Mouse (Mus musculus) forebrain, embryonic 16.5 days (tissue): ENCODE measurements around the gene Thnsl1. TPM values are rescaled to one million over a fixed set of nuclear protein-coding genes. Genes with fewer than 3 reads are reported as not detected.

Experiments
- ATAC-seq: fragments of 200-750 bp; cut with Nextera tagmentation; 2 replicates; pipeline ENCODE4 v1.8.0; 2017; ENCODE audit warnings: mild to moderate bottlenecking, moderate library complexity
- H3K27ac ChIP-seq: fragments of 300-500 bp; sonication (generic); 2 replicates; pipeline ENCODE4 v1.5.1; 2014; ENCODE audit warnings: low read length, control low read depth
- H3K27me3 ChIP-seq: fragments of 300-500 bp; sonication (generic); replicated peaks from 2 replicates; pipeline ENCODE4 v1.6.1; 2014; ENCODE audit warnings: low read length; ENCODE audit not compliant: control insufficient read depth, insufficient read depth
- H3K36me3 ChIP-seq: fragments of 300-500 bp; sonication (generic); 2 replicates; pipeline ENCODE4 v1.6.1; 2014; ENCODE audit not compliant: control insufficient read depth, insufficient read depth
- H3K4me1 ChIP-seq: fragments of 300-500 bp; sonication (generic); replicated peaks from 2 replicates; pipeline ENCODE4 v1.6.1; 2014; ENCODE audit warnings: low read length; ENCODE audit not compliant: control insufficient read depth, insufficient read depth
- H3K4me2 ChIP-seq: fragments of 300-500 bp; sonication (generic); 2 replicates; pipeline ENCODE4 v1.6.1; 2014; ENCODE audit warnings: mild to moderate bottlenecking, low read length, control low read depth
- H3K4me3 ChIP-seq: fragments of 300-500 bp; sonication (generic); replicated peaks from 2 replicates; pipeline ENCODE4 v1.5.1; 2014; ENCODE audit warnings: mild to moderate bottlenecking, low read length, control low read depth
- H3K9ac ChIP-seq: fragments of 300-500 bp; sonication (generic); replicated peaks from 2 replicates; pipeline ENCODE4 v1.6.1; 2014; ENCODE audit warnings: low read depth, low read length, control low read depth
- H3K9me3 ChIP-seq: fragments of 300-500 bp; sonication (generic); 2 replicates; pipeline ENCODE4 v1.6.1; 2016; ENCODE audit warnings: low read length; ENCODE audit not compliant: control insufficient read depth
- WGBS: fragments of 180-500 bp; shearing (Covaris S2); extraction: QIAGEN DNeasy Blood & Tissue Kit; methylation state at CpG from one replicate; pipeline ENCODE4 v1.1.7; 2014; 5-methylcytosine and 5-hydroxymethylcytosine counted together
- polyA plus RNA-seq: library from polyadenylated mRNA; unstranded; fragments of >200 nt; fragmentation: Nextera tagmentation; extraction: Ambion mirVana; gene quantifications from 2 replicates; pipeline ENCODE4 v1.2.1, GENCODE M21; 2015

The Thnsl1 gene
- polyA plus RNA-seq, 1 experiment from 2014 or later = 25.4 TPM

DNA sequence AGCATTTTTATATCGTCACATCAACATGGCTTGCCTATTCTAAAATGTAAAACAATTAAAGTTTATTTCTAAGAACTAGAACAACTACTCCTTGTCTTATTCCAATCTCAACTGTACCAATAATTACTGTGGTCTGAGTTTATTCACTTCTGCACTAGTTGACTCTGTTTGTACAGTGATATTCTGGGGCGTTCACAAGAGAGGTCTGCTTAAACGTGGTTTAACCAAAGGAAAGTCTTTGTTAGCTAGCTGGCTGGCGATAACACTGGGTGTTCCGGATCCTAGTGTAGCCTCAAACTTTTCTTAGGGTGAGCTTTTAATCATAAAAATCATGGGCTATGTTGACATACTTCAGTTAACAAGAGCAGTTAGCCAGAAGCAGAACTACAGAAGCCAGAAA is 10.3 kb upstream of the Thnsl1 start:
- WGBS = 91% methylated on average over 5 of the region's 5 CpGs
- H3K9ac ChIP-seq = no peak overlapping the region
- H3K4me1 ChIP-seq = no peaks in the 10 kb centered on the region
- H3K27me3 ChIP-seq = no peaks in the 10 kb centered on the region
- no peak overlapping the region for H3K4me3 ChIP-seq
- no peaks in the 10 kb centered on the region for H3K36me3 ChIP-seq
- no peaks in the 10 kb centered on the region for H3K9me3 ChIP-seq
- no peak overlapping the region for H3K4me2 ChIP-seq
- H3K27ac ChIP-seq = no peak overlapping the region
- no peak for ATAC-seq

DNA sequence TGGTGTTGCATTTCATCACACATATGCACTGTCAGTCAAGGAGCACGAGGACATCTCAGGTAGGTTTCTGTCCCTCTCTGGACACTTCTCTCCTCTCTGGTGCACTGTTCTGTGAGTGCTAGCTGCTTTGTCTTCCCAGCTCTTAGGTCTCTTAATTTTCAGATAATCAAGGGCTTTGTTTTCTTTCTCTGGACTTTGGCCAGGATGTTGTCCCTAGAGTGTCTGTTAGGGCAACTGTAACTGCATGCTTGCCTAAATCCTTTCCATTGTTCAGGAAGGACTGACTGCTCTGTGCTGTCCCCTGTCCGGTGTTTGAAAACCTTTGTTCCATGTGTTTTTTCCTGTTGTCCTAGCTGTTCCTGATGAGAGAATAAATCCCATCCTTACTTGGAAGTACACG is 6.5 kb upstream of the Thnsl1 start:
- H3K9ac ChIP-seq = no peak overlapping the region
- no peak overlapping the region for H3K4me2 ChIP-seq
- 63% methylated on average over 3 of the region's 3 CpGs for WGBS
- no peak overlapping the region for H3K4me3 ChIP-seq
- no peaks in the 10 kb centered on the region for H3K9me3 ChIP-seq
- no peak overlapping the region for H3K27ac ChIP-seq
- no peaks in the 10 kb centered on the region for H3K4me1 ChIP-seq
- H3K36me3 ChIP-seq = no peaks in the 10 kb centered on the region
- no peaks in the 10 kb centered on the region for H3K27me3 ChIP-seq
- ATAC-seq = no peak

- H3K27ac ChIP-seq = no peak overlapping the region
- no peak overlapping the region for H3K9ac ChIP-seq
- H3K27me3 ChIP-seq = no peaks in the 10 kb centered on the region
- H3K9me3 ChIP-seq = no peaks in the 10 kb centered on the region
- WGBS = 68% methylated on average over 2 of the region's 2 CpGs
- no peak overlapping the region for H3K4me2 ChIP-seq
- peaks cover 10% of the 10 kb centered on the region for H3K4me1 ChIP-seq
- ATAC-seq = no peak
- H3K4me3 ChIP-seq = no peak overlapping the region
- no peaks in the 10 kb centered on the region for H3K36me3 ChIP-seq
These were observed 2.8 kb upstream of the Thnsl1 start for GRCm38 (mm10) chr2:21202754-21203153.

- Histone ChIP-seq H3K27ac (peak overlapping the region; percentile 88), H3K36me3 (no peaks in the 10 kb centered on the region), H3K9me3 (no peaks in the 10 kb centered on the region), H3K4me2 (peak overlapping the region; percentile 70), H3K9ac (peak overlapping the region; percentile 68), H3K4me1 (peaks cover 10% of the 10 kb centered on the region), H3K27me3 (no peaks in the 10 kb centered on the region), H3K4me3 (peak overlapping the region; percentile 68)
- peak; percentile 91 for ATAC-seq
- WGBS = 0% methylated on average over 19 of the region's 19 CpGs
These were observed 271 bp downstream of the Thnsl1 start for GRCm38 (mm10) chr2:21205831-21206159.

GRCm38 (mm10) chr2:21206278-21206677 is 754 bp downstream of the Thnsl1 start:
- 39% methylated on average over 6 of the region's 6 CpGs for WGBS
- no peak for ATAC-seq

DNA sequence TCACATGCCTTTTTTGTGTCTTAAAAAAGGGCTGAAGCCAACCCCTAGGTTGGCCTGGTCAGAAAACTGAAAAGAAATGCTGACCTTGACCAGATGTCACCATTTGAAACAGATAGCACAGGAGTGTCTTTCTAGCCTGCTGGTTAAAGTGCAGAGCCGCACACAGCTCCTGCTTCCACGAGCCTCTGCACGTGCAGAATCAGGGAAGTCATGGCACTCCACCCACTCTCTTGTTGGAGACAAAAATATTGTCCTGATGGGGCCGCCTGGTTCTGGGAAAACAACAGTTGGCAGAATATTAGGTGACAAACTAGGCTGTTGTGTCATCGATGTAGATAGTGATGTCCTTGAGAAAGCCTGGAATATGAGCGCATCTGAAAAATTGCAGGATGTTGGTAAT is 5.8 kb downstream of the Thnsl1 start:
- H3K4me1 ChIP-seq = peaks cover 5% of the 10 kb centered on the region
- H3K36me3 ChIP-seq = peaks cover 7% of the 10 kb centered on the region; the same call in 1 of the 2 replicates
- H3K4me3 ChIP-seq = no peak overlapping the region
- no peaks in the 10 kb centered on the region for H3K9me3 ChIP-seq
- no peak for ATAC-seq
- WGBS = 78% methylated on average over 6 of the region's 6 CpGs
- H3K9ac ChIP-seq = no peak overlapping the region
- H3K4me2 ChIP-seq = no peak overlapping the region
- no peak overlapping the region for H3K27ac ChIP-seq
- H3K27me3 ChIP-seq = no peaks in the 10 kb centered on the region

More at GRCm38 (mm10) chr2:21206278-21206677, 754 bp downstream of the Thnsl1 start:
- peaks cover 10% of the 10 kb centered on the region for H3K4me1 ChIP-seq
- H3K9me3 ChIP-seq = no peaks in the 10 kb centered on the region
- no peaks in the 10 kb centered on the region for H3K36me3 ChIP-seq
- H3K4me2 ChIP-seq = peak overlapping the region; percentile 70
- H3K4me3 ChIP-seq = peak overlapping the region; percentile 68
- H3K27me3 ChIP-seq = no peaks in the 10 kb centered on the region
- peak overlapping the region; percentile 88 for H3K27ac ChIP-seq
- peak overlapping the region; percentile 68 for H3K9ac ChIP-seq

- Histone ChIP-seq H3K4me1 (no peaks in the 10 kb centered on the region), H3K9me3 (no peaks in the 10 kb centered on the region), H3K4me3 (no peak overlapping the region), H3K36me3 (peaks cover 10% of the 10 kb centered on the region; the same call in 1 of the 2 replicates), H3K4me2 (no peak overlapping the region), H3K27me3 (no peaks in the 10 kb centered on the region), H3K9ac (no peak overlapping the region), H3K27ac (no peak overlapping the region)
- ATAC-seq = no peak
These were observed 8.8 kb downstream of the Thnsl1 start for GRCm38 (mm10) chr2:21214322-21214721.

GRCm38 (mm10) chr2:21215284-21215683 is 9.8 kb downstream of the Thnsl1 start:
- Histone ChIP-seq H3K4me1 (no peaks in the 10 kb centered on the region), H3K27me3 (no peaks in the 10 kb centered on the region), H3K9me3 (no peaks in the 10 kb centered on the region), H3K4me2 (no peak overlapping the region), H3K36me3 (peaks cover 10% of the 10 kb centered on the region; the same call in 1 of the 2 replicates), H3K27ac (no peak overlapping the region), H3K9ac (no peak overlapping the region), H3K4me3 (no peak overlapping the region)
- WGBS = 92% methylated on average over 2 of the region's 2 CpGs
- ATAC-seq = no peak

DNA sequence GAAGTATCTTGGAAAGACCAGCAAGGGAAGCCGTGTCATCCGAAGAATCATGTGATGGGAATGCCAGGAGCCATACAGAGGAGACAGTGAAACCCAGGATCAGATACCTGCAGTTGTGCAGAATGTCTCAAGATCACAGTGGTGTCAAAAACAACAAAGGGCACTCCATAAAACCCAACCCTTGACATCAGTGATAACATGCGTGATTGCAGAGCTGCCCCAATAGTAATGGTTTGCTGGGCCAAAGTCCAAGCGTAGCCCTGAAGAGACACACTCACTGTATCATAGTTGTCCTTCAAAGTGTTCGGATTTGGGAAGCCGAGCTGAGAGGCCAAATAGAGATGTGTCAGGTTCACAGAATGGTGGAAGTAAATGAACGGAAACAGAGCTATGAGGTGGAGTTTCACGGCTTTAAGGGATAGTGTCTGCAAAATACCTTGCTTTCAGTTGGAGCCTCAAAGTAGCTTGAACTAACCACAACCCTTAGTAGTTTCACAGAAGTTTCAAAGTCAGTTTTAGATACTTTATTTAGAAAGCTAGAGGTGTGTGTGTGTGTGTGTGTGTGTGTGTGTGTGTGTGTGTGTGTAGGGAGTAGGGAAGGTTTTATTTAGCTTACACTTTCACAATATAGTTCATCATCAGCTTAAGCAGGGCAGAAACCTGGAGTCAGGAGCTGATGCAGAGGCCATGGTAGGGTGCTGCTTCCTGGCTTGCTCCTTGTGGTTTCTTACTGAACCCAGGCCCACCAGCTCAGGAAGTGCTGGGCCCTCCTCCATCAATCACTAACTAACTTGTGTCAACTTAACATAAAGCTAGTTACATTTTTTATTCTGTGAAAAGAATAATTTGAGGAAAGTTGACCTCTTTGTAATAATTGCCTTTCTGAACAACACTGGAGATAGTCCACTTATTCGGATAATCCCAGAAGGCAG is 17.2 kb downstream of the Thnsl1 start:
- no peak overlapping the region for H3K4me3 ChIP-seq
- no peaks in the 10 kb centered on the region for H3K9me3 ChIP-seq
- H3K27me3 ChIP-seq = no peaks in the 10 kb centered on the region
- no peaks in the 10 kb centered on the region for H3K36me3 ChIP-seq
- no peaks in the 10 kb centered on the region for H3K4me1 ChIP-seq
- ATAC-seq = no peak
- no peak overlapping the region for H3K27ac ChIP-seq
- H3K9ac ChIP-seq = no peak overlapping the region
- H3K4me2 ChIP-seq = no peak overlapping the region
- WGBS = 94% methylated on average over 9 of the region's 9 CpGs
